ENCODE assay signal across 8 mouse cellular contexts in genomic region chr13:43530832-43531693, GRCm38 (mm10). TPM values are rescaled to one million over a fixed set of nuclear protein-coding genes. Genes with fewer than 3 reads are reported as not detected.
DNase-seq lines count a peak whose midpoint lies in the region; ATAC-seq and TF ChIP-seq lines count a peak whose summit lies in the region.

No protein-coding gene starts in this region.

- no peaks in the 10 kb centered on the region for H3K36me3 ChIP-seq in neural tube, embryonic 14.5 days (ENCODE audit: control insufficient read depth, insufficient read depth, low read length)

- TF ChIP-seq POLR2A in brain, embryonic 14.5 days (IDR thresholded peaks at IDR 0.05; ENCODE audit: borderline replicate concordance, extremely low read depth, insufficient read depth, insufficient read length, poor library complexity, severe bottlenecking): no peak

- peak overlapping the region; percentile 70 for H3K27ac ChIP-seq in neural tube, embryonic 14.5 days (ENCODE audit: low read depth, low read length)

- H3K4me1 ChIP-seq in neural tube, embryonic 14.5 days (ENCODE audit: control insufficient read depth, insufficient read depth, low read length): peaks cover 7% of the 10 kb centered on the region; the same call in 1 of the 2 replicates

- H3K4me3 ChIP-seq in neural tube, embryonic 14.5 days (ENCODE audit: low read depth, low read length): no peak overlapping the region

- H3K9ac ChIP-seq in neural tube, embryonic 14.5 days (replicated peaks; ENCODE audit: low read depth, low read length): no peak overlapping the region

- peak; percentile 42; the same call in 1 of the 2 replicates for TF ChIP-seq CTCF in brain, embryonic 14.5 days (IDR thresholded peaks at IDR 0.05; ENCODE audit: borderline replicate concordance, extremely low read depth, insufficient read depth, insufficient read length)

- peak; percentile 10 for DNase-seq in 3T3-L1 (ENCODE audit: low read depth, low spot score)
- peak; percentile 97 for DNase-seq in brain, embryonic 14.5 days (ENCODE audit: low read depth)
- peak; percentile 66 for DNase-seq in forelimb bud, embryonic 11.5 days (ENCODE audit: low read depth, low spot score)
- peak; percentile 82 for DNase-seq in heart, postnatal 4 days
- DNase-seq in layer of hippocampus, adult 18-20 months (ENCODE audit: low spot score in 2 of 2): peak; percentile 22 to 70
- DNase-seq in lung, adult 18-20 months: peak; percentile 63 to 76
- no peak for DNase-seq in urinary bladder, postnatal 36 days (ENCODE audit: low spot score in 2 of 2)

- H3K27me3 ChIP-seq in neural tube, embryonic 14.5 days (ENCODE audit: control insufficient read depth, insufficient read depth, low read length): no peaks in the 10 kb centered on the region

- no peaks in the 10 kb centered on the region for H3K9me3 ChIP-seq in neural tube, embryonic 14.5 days (ENCODE audit: control insufficient read depth, low read length)

- WGBS in neural tube, embryonic 14.5 days: 9% methylated on average over 13 of the region's 13 CpGs

- peak; percentile 93 for ATAC-seq in neural tube, embryonic 14.5 days (ENCODE audit: low read depth)

- H3K4me2 ChIP-seq in neural tube, embryonic 14.5 days (ENCODE audit: low read depth, low read length): peak overlapping the region; percentile 24

RNA-seq across cellular contexts. Expression of gene Mcur1, which starts 28.9 kb away (rescaled TPM):
- 9.2 and 10.0 TPM in 2 replicates for polyA plus RNA-seq in brain, embryonic 14.5 days (2012; rRNA removed)
- total RNA-seq in heart, postnatal 4 days (2021): 10 to 100 TPM; 34.6 to 36.9 TPM
- total RNA-seq in layer of hippocampus, adult 18-20 months (2021): 10 to 100 TPM; 21.5 to 22.5 TPM
- 8.6 and 9.9 TPM in 2 replicates for polyA plus RNA-seq in neural tube, embryonic 14.5 days (2014; fragmentation: Nextera tagmentation; extraction: Ambion mirVana)

RNA-seq across cellular contexts. Expression of gene Ranbp9, which starts 50.0 kb away (rescaled TPM):
- polyA plus RNA-seq in brain, embryonic 14.5 days (2012; rRNA removed): 42.6 and 49.5 TPM in 2 replicates
- 10 to 100 TPM; 47.0 to 50.2 TPM for total RNA-seq in heart, postnatal 4 days (2021)
- total RNA-seq in layer of hippocampus, adult 18-20 months (2021): 10 to 100 TPM; 86.0 to 88.0 TPM
- 18.1 and 19.2 TPM in 2 replicates for polyA plus RNA-seq in neural tube, embryonic 14.5 days (2014; fragmentation: Nextera tagmentation; extraction: Ambion mirVana)

Comparison
In these comparisons a context has a peak if more than half of its experiments do, and no peak if none do; other contexts are left out.
1. DNase-seq: peak in 3T3-L1 (single experiment), brain, embryonic 14.5 days (single experiment), forelimb bud, embryonic 11.5 days (single experiment), heart, postnatal 4 days (single experiment), layer of hippocampus, adult 18-20 months (2 of 2) and lung, adult 18-20 months (2 of 2); none in urinary bladder, postnatal 36 days (0 of 2).